Mouse (Mus musculus) urinary bladder, postnatal 10 days (tissue): ENCODE data around the gene Thbs2.
"Not testable (repeated sequence)": the region's sequence is repeated elsewhere in the genome, so short reads cannot be mapped to it uniquely, and the experiment has no call there.

Experiments
- DNase-seq: peaks from one replicate; pipeline ENCODE4 v3.0.0; 2022; ENCODE audit warnings: low spot score

The Thbs2 gene

GRCm38 (mm10) chr17:14628901-14629300 lies 65.1 kb downstream of the Thbs2 start:
- DNase-seq: no peak

DNA sequence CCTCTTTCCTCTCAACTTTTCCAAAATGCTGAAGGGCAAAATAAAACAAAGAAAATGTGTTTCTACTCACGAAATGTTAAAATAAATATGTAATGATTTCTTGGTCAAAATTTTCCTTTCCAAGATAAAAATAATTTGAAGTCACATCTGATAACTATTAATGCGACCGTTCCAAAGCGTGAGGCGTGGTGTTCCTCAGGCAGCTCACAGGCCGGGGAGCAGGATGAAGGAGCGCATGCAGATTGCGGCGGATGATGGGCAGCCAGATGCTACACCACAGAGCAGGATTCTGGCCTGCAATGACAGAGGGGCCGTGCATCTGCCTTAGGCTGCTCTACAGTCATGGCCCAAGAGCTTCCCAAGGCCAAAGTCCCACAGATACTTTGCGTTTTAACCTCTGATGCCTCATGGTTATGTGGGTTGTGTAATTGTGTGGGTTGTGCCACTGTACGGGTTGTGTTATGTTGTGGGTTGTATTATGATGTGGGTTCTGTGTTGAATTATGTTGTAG lies 66.2 kb downstream of the Thbs2 start:
- DNase-seq: no peak

DNA sequence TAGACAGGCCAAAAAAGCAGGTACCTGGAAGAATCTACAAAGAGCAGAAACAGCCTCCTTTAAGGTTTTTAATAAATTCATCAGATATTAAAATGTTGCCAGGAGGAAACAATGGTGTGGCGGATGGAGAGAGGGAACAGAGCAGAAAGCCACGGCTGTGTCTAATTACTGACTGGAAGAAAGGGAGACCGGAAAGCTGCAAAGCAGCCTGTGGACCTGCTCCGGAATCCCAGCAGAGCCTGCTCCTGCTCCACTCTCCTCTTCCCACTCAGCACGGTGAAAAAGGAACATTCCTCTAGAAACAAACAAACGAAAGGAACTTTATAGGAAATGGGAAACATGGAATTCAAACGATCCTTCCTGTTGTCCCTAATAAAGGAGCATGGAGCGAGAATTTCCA lies 69.6 kb downstream of the Thbs2 start:
- DNase-seq: no peak

DNA sequence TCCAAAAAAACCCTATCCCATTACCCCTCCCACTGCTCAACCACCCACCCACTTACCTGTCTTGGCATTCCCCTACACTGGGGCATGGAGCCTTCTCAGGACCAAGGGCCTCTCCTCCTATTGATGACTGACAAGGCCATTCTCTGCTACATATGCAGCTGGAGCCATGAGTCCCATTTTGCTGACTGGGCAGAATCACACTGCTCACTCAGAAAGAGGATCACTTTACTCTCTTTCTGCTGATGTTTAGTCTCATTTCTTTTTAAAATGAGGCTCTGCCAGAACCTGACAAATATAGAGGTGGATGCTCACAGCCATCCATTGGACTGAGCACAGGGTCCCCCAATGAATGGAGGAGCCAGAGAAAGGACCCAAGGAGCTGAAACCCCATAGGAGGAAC lies 73.0 kb downstream of the Thbs2 start:
- not testable (repeated sequence) for DNase-seq

DNA sequence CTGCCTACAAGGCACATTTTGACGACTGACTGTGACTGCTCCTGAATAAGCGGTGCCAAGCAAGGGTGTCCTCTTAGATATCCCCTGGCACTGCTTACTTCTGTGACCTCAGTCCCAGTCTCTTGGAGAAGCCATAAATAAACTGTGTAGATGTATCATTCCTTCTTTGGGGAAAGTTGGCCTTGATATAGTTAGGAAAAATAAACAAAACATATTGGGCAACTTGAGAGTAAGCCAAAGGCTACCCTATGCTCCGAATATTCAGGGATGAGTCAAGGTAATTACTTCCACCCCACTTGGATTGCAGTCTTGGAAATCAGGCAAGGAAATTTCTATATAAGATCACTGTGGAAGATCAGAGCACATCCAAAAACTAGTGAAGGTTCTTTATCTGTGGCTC lies 74.0 kb downstream of the Thbs2 start:
- no peak for DNase-seq

GRCm38 (mm10) chr17:14619038-14619437 lies 75.0 kb downstream of the Thbs2 start:
- DNase-seq: no peak
